14 mouse cellular contexts compared by ENCODE assay signal in genomic region chr1:90012850-90013249, GRCm38 (mm10). TPM values are rescaled to one million over a fixed set of nuclear protein-coding genes. Genes with fewer than 3 reads are reported as not detected.
DNase-seq lines count a peak whose midpoint lies in the region; ATAC-seq and TF ChIP-seq lines count a peak whose summit lies in the region.
"Had no signal": no experiment of that assay in that cellular context is flagged by ENCODE, and none has a peak within 500 bp of the region (broad histone marks: within the 10 kb centered on the region; RNA-seq: fewer than 3 reads in every experiment).

No protein-coding gene starts in this region.

- no peaks in the 10 kb centered on the region for H3K9me3 ChIP-seq in kidney, postnatal 0 days (replicated peaks; ENCODE audit: low read length)
- no peaks in the 10 kb centered on the region for H3K9me3 ChIP-seq in stomach, postnatal 0 days (ENCODE audit: control insufficient read depth, low read length)
- H3K9me3 ChIP-seq: midbrain, embryonic 15.5 days; neural tube, embryonic 15.5 days had no signal

- H3K36me3 ChIP-seq in kidney, postnatal 0 days (ENCODE audit: insufficient read depth, low read length) = no peaks in the 10 kb centered on the region
- H3K36me3 ChIP-seq in thymus, adult 2 months (ENCODE audit: control insufficient read depth, insufficient read depth, low read length) = no peaks in the 10 kb centered on the region
- H3K36me3 ChIP-seq in stomach, postnatal 0 days (ENCODE audit: control insufficient read depth, insufficient read depth, low read length) = no peaks in the 10 kb centered on the region
- H3K36me3 ChIP-seq: midbrain, embryonic 15.5 days; neural tube, embryonic 15.5 days had no signal

- peak; percentile 36; the same call in 1 of the 2 replicates for TF ChIP-seq CTCF in kidney, postnatal 0 days (IDR thresholded peaks at IDR 0.05; ENCODE audit: low read depth)
- no peak for TF ChIP-seq CTCF in thymus, adult 2 months (IDR thresholded peaks at IDR 0.05; ENCODE audit: borderline replicate concordance, control insufficient read depth, extremely low read depth, insufficient read depth, low read length, poor library complexity)
- peak; percentile 39 for TF ChIP-seq CTCF in stomach, postnatal 0 days (IDR thresholded peaks at IDR 0.05; ENCODE audit: low read depth)

- no peaks in the 10 kb centered on the region for H3K4me1 ChIP-seq in kidney, postnatal 0 days (replicated peaks; ENCODE audit: insufficient read depth, low read length)
- no peaks in the 10 kb centered on the region for H3K4me1 ChIP-seq in thymus, adult 2 months (replicated peaks; ENCODE audit: control insufficient read depth, insufficient read depth, low read length)
- no peaks in the 10 kb centered on the region for H3K4me1 ChIP-seq in stomach, postnatal 0 days (replicated peaks; ENCODE audit: control insufficient read depth, insufficient read depth)
- H3K4me1 ChIP-seq: midbrain, embryonic 15.5 days; neural tube, embryonic 15.5 days had no signal

- TF ChIP-seq EP300 in stomach, postnatal 0 days (optimal IDR thresholded peaks at IDR 0.05) = no peak

- no peak for ATAC-seq in kidney, postnatal 0 days (replicated peaks; ENCODE audit: low FRiP score, low read depth)
- no peak for ATAC-seq in stomach, postnatal 0 days (ENCODE audit: low FRiP score, low TSS enrichment)
- ATAC-seq: midbrain, embryonic 15.5 days; Patski had no signal

- no peaks in the 10 kb centered on the region for H3K27me3 ChIP-seq in kidney, postnatal 0 days (ENCODE audit: insufficient read depth, low read length)
- H3K27me3 ChIP-seq in thymus, adult 2 months (ENCODE audit: control insufficient read depth, insufficient read depth, low read length) = no peaks in the 10 kb centered on the region
- no peaks in the 10 kb centered on the region for H3K27me3 ChIP-seq in stomach, postnatal 0 days (ENCODE audit: control insufficient read depth, insufficient read depth, low read length)
- H3K27me3 ChIP-seq: midbrain, embryonic 15.5 days; neural tube, embryonic 15.5 days; Patski had no signal

- DNase-seq in kidney, postnatal 0 days (ENCODE audit: low spot score) = no peak
- DNase-seq in kidney, adult 9 months = no peak
- DNase-seq in thymus, adult 2 months = peak; percentile 9
- DNase-seq in thymus, postnatal 14 days = no peak
- peak; percentile 36 for DNase-seq in WW6 (ENCODE audit: low read depth, low spot score)
- DNase-seq in stomach, postnatal 0 days (ENCODE audit: low spot score) = no peak
- no peak for DNase-seq in testis, postnatal 10 days (ENCODE audit: low spot score)
- DNase-seq: adrenal gland, postnatal 36 days; heart, postnatal 10 days; lung, adult 2 months had no signal

- WGBS in kidney, postnatal 0 days = 70% methylated on average over 7 of the region's 7 CpGs
- WGBS in thymus, adult 2 months = 74% methylated on average over 7 of the region's 7 CpGs
- 65% methylated on average over 7 of the region's 7 CpGs for WGBS in stomach, postnatal 0 days

- H3K4me2 ChIP-seq in kidney, postnatal 0 days (ENCODE audit: low read length) = no peak overlapping the region
- H3K4me2 ChIP-seq in stomach, postnatal 0 days (replicated peaks; ENCODE audit: low read depth) = no peak overlapping the region
- H3K4me2 ChIP-seq: midbrain, embryonic 15.5 days; neural tube, embryonic 15.5 days had no signal

- no peak overlapping the region for H3K27ac ChIP-seq in kidney, postnatal 0 days
- no peak overlapping the region for H3K27ac ChIP-seq in thymus, adult 2 months (ENCODE audit: control insufficient read depth, insufficient read depth, low read length)
- H3K27ac ChIP-seq in stomach, postnatal 0 days (replicated peaks) = no peak overlapping the region
- H3K27ac ChIP-seq: midbrain, embryonic 15.5 days; neural tube, embryonic 15.5 days had no signal

- H3K4me3 ChIP-seq in kidney, postnatal 0 days (replicated peaks; ENCODE audit: low read depth, low read length) = no peak overlapping the region
- no peak overlapping the region for H3K4me3 ChIP-seq in thymus, adult 2 months (ENCODE audit: control insufficient read depth, insufficient read depth, low read length)
- H3K4me3 ChIP-seq in stomach, postnatal 0 days (ENCODE audit: low read depth, low read length) = no peak overlapping the region
- H3K4me3 ChIP-seq: midbrain, embryonic 15.5 days; neural tube, embryonic 15.5 days had no signal

- no peak for TF ChIP-seq POLR2A in thymus, adult 2 months (IDR thresholded peaks at IDR 0.05; ENCODE audit: control insufficient read depth, extremely low read depth, insufficient read depth, low read length, poor library complexity)

- no peak overlapping the region for H3K9ac ChIP-seq in kidney, postnatal 0 days (ENCODE audit: low read depth, low read length)
- no peak overlapping the region for H3K9ac ChIP-seq in stomach, postnatal 0 days (ENCODE audit: low read length)
- H3K9ac ChIP-seq: midbrain, embryonic 15.5 days; neural tube, embryonic 15.5 days had no signal

RNA-seq across cellular contexts. Expression of gene Asb18, which starts 1.6 kb away (rescaled TPM):
- polyA plus RNA-seq in kidney, postnatal 0 days (2015; fragmentation: Nextera tagmentation; extraction: Ambion mirVana) = not detected in 2 replicates
- polyA plus RNA-seq in thymus, adult 2 months (2012; rRNA removed) = 0.17 and 2.2 TPM in 2 replicates
- 0.02 TPM in 1 of 2 replicates, not detected in the other for polyA plus RNA-seq in stomach, postnatal 0 days (2015; fragmentation: Nextera tagmentation; extraction: Ambion mirVana)
- polyA plus RNA-seq: intestine, embryonic 14.5 days; Patski had no signal

Comparison
In these comparisons a context has a peak if more than half of its experiments do, and no peak if none do; other contexts are left out.
1. DNase-seq: peak in thymus, adult 2 months (single experiment) and WW6 (single experiment); none in kidney, postnatal 0 days (single experiment), kidney, adult 9 months (single experiment), thymus, postnatal 14 days (single experiment), stomach, postnatal 0 days (single experiment) and testis, postnatal 10 days (single experiment).